Mouse (Mus musculus) WW6 (cell line): ENCODE data around the gene Hoxd10.

Experiments
- DNase-seq: peaks from one replicate; pipeline ENCODE4 v3.0.0-alpha.2; 2013; ENCODE audit warnings: low read depth, low spot score

Hoxd10 gene

GRCm38 (mm10) chr2:74709465-74710419, 18.0 kb downstream of the Hoxd10 start:
- DNase-seq, result no peak

GRCm38 (mm10) chr2:74710929-74711543, 19.3 kb downstream of the Hoxd10 start:
- no peak for DNase-seq

GRCm38 (mm10) chr2:74711721-74712621, 20.2 kb downstream of the Hoxd10 start, which contains the start of the genes Hoxd3 and Hoxd4:
TSS of gene Hoxd3 (plus strand) at chr2:74711927.
TSS of gene Hoxd4 (plus strand) at chr2:74711929.
- DNase-seq, result no peak

GRCm38 (mm10) chr2:74713239-74714150, 21.8 kb downstream of the Hoxd10 start:
- no peak for DNase-seq

- no peak for DNase-seq
Measured at GRCm38 (mm10) chr2:74714156-74714789, 22.5 kb downstream of the Hoxd10 start.

- DNase-seq, result no peak
Measured at GRCm38 (mm10) chr2:74714881-74715280, 23.2 kb downstream of the Hoxd10 start.

- DNase-seq, result peak; percentile 79
Measured at GRCm38 (mm10) chr2:74715504-74716241, 23.9 kb downstream of the Hoxd10 start.

- DNase-seq, result no peak
Measured at GRCm38 (mm10) chr2:74720384-74720783, 28.7 kb downstream of the Hoxd10 start.

GRCm38 (mm10) chr2:74720955-74721491, 29.3 kb downstream of the Hoxd10 start:
- no peak for DNase-seq

GRCm38 (mm10) chr2:74721882-74722281, 30.2 kb downstream of the Hoxd10 start:
- no peak for DNase-seq

GRCm38 (mm10) chr2:74722949-74723348, 31.2 kb downstream of the Hoxd10 start:
- no peak for DNase-seq

- no peak for DNase-seq
Measured at GRCm38 (mm10) chr2:74724244-74725015, 32.7 kb downstream of the Hoxd10 start.

GRCm38 (mm10) chr2:74725171-74725570, 33.4 kb downstream of the Hoxd10 start:
- no peak for DNase-seq

- DNase-seq, result no peak
Measured at GRCm38 (mm10) chr2:74726551-74726950, 34.8 kb downstream of the Hoxd10 start, which contains the start of gene Gm28230. TSS of gene Gm28230 (plus strand) at chr2:74726728.

GRCm38 (mm10) chr2:74726973-74727639, 35.4 kb downstream of the Hoxd10 start:
- DNase-seq, result no peak

- no peak for DNase-seq
Measured at GRCm38 (mm10) chr2:74727640-74728302, 36.0 kb downstream of the Hoxd10 start.

GRCm38 (mm10) chr2:74728303-74728680, 36.6 kb downstream of the Hoxd10 start:
- DNase-seq, result no peak
